Mouse (Mus musculus) limb, embryonic 14.5 days (tissue): Measurements from ENCODE around the gene Vmn1r219. TPM values are rescaled to one million over a fixed set of nuclear protein-coding genes. Genes with fewer than 3 reads are reported as not detected.
"Not testable (repeated sequence)": the region's sequence is repeated elsewhere in the genome, so short reads cannot be mapped to it uniquely, and the experiment has no call there.

Source experiments
- ATAC-seq: fragments of 200-750 bp; cut with Nextera tagmentation; 2 replicates; pipeline ENCODE4 v1.8.0; 2017; ENCODE audit warnings: low read depth, moderate number of reproducible peaks, moderate TSS enrichment; ENCODE audit not compliant: low FRiP score
- DNase-seq: peaks from one replicate; pipeline ENCODE4 v3.0.0-alpha.2; 2015; ENCODE audit warnings: low spot score
- H3K27ac ChIP-seq: fragments of 300-500 bp; sonication (generic); replicated peaks from 2 replicates; pipeline ENCODE4 v1.5.1; 2014; ENCODE audit warnings: low read depth, mild to moderate bottlenecking, low read length, moderate library complexity, mixed read lengths
- H3K27me3 ChIP-seq: fragments of 300-500 bp; sonication (generic); 2 replicates; pipeline ENCODE4 v1.6.1; 2014; ENCODE audit warnings: low read length, mixed read lengths; ENCODE audit not compliant: control insufficient read depth, insufficient read depth
- H3K36me3 ChIP-seq: fragments of 300-500 bp; sonication (generic); 2 replicates; pipeline ENCODE4 v1.6.1; 2014; ENCODE audit warnings: mild to moderate bottlenecking, low read length, moderate library complexity, mixed read lengths; ENCODE audit not compliant: control insufficient read depth, insufficient read depth
- H3K4me1 ChIP-seq: fragments of 300-500 bp; sonication (generic); 2 replicates; pipeline ENCODE4 v1.6.1; 2014; ENCODE audit warnings: antibody characterized with exemption, low read length, mixed read lengths; ENCODE audit not compliant: control insufficient read depth, insufficient read depth
- H3K4me2 ChIP-seq: fragments of 300-500 bp; sonication (generic); replicated peaks from 2 replicates; pipeline ENCODE4 v1.6.1; 2014; ENCODE audit warnings: low read depth, mild to moderate bottlenecking, low read length, moderate library complexity; ENCODE audit not compliant: severe bottlenecking
- H3K4me3 ChIP-seq: fragments of 300-500 bp; sonication (generic); replicated peaks from 2 replicates; pipeline ENCODE4 v1.5.1; 2014; ENCODE audit warnings: low read length
- H3K9ac ChIP-seq: fragments of 300-500 bp; sonication (generic); 2 replicates; pipeline ENCODE4 v1.6.1; 2014; ENCODE audit warnings: mild to moderate bottlenecking, low read depth, low read length, moderate library complexity; ENCODE audit not compliant: severe bottlenecking
- H3K9me3 ChIP-seq: fragments of 300-500 bp; sonication (generic); 2 replicates; pipeline ENCODE4 v1.6.1; 2016; ENCODE audit warnings: low read length; ENCODE audit not compliant: control insufficient read depth
- POLR2A ChIP-seq: fragments of 200-500 bp; IDR thresholded peaks from 2 replicates; pipeline ENCODE4 v1.8.0; 2012; ENCODE audit warnings: inconsistent platforms, mild to moderate bottlenecking, moderate library complexity, borderline replicate concordance; ENCODE audit not compliant: insufficient read depth, insufficient read length; ENCODE audit errors: extremely low read depth
- WGBS: fragments of 180-500 bp; shearing (Covaris S2); extraction: QIAGEN DNeasy Blood & Tissue Kit; methylation state at CpG from one replicate; pipeline ENCODE4 v1.1.7; 2014; 5-methylcytosine and 5-hydroxymethylcytosine counted together
- polyA plus RNA-seq, 2 experiments: library from polyadenylated mRNA; depleted of rRNA in 1 of 2; stranded (reverse) in 1 of 2; unstranded in 1 of 2; fragments of >200 nt; fragmentation: Nextera tagmentation in 1 of 2; extraction: Ambion mirVana in 1 of 2; gene quantifications; 2 replicates each; pipeline versions ENCODE4 v1.2.1 to v1.2.3; 2012 to 2014

Gene Vmn1r219
- polyA plus RNA-seq, 2 experiments: not detected

DNA sequence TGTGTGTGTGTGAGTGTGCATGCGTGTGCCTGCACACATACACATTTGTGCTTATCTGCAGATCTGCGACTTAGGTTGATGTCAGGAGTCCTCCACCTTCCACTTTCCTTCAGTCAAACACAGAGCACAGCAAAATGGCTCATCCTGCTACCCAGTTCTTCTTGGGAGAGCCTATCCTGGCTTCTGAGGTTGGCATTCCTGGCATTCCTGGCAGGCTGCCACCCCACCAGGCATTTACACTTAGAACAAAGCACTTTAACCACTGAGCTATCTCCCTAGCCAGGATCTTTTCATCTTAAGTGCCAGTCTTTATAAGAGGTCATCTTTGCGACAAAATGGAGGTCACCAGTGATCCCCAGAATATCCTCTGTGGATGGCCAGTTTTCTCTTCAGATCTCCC, 1.3 kb upstream of the Vmn1r219 start:
- H3K4me1 ChIP-seq: peaks cover 2% of the 10 kb centered on the region; the same call in 1 of the 2 replicates
- DNase-seq (no peak), ATAC-seq (no peak)
- no peak overlapping the region for H3K9ac ChIP-seq
- TF ChIP-seq POLR2A: no peak
- 87% methylated on average over 3 of the region's 3 CpGs for WGBS
- no peak overlapping the region for H3K4me2 ChIP-seq
- H3K4me3 ChIP-seq: no peak overlapping the region
- no peaks in the 10 kb centered on the region for H3K27me3 ChIP-seq
- no peaks in the 10 kb centered on the region for H3K9me3 ChIP-seq
- no peak overlapping the region for H3K27ac ChIP-seq
- H3K36me3 ChIP-seq: no peaks in the 10 kb centered on the region

GRCm38 (mm10) chr13:23166471-23166870, 7.4 kb downstream of the Vmn1r219 start:
- not testable (repeated sequence) for H3K9ac ChIP-seq, H3K9me3 ChIP-seq, H3K27me3 ChIP-seq, ATAC-seq, H3K4me3 ChIP-seq, H3K27ac ChIP-seq, H3K4me1 ChIP-seq, DNase-seq, H3K36me3 ChIP-seq, H3K4me2 ChIP-seq
- 87% methylated on average over 4 of the region's 4 CpGs for WGBS

DNA sequence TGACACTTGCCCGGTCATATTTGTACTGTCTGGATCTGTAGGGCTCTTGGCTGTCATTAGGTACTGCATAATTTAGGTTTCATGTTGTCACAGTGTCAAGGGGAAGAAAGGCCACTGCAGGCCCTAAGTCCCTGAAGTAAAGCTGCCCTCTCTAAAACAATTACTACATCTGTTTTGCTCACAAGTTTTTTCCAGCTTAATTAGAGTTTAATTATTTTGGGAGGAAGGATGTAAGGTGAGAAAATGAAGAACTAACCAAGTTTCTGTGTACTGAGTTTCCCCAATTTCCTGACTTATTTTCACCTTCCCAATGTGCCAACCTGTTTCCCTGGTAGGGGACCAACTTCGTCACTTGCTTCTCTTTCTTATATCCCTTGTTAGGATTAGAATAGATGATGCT, 28.8 kb downstream of the Vmn1r219 start, which contains the start of gene Vmn1r220:
Gene Vmn1r220 (minus strand): TSS at position 101 of the 400 bp plus-strand sequence.
- TF ChIP-seq POLR2A: no peak
- Histone ChIP-seq H3K36me3 (no peaks in the 10 kb centered on the region), H3K9ac (no peak within 1 kb of the TSS), H3K9me3 (no peaks in the 10 kb centered on the region), H3K4me3 (no peak within 1 kb of the TSS), H3K27ac (no peak within 1 kb of the TSS), H3K27me3 (no peaks in the 10 kb centered on the region), H3K4me2 (no peak within 1 kb of the TSS), H3K4me1 (no peaks in the 10 kb centered on the region)
- WGBS: 77% methylated on average over 2 of the region's 2 CpGs
- DNase-seq (no peak), ATAC-seq (no peak)

GRCm38 (mm10) chr13:23203885-23204284, 44.8 kb downstream of the Vmn1r219 start:
- H3K4me3 ChIP-seq, H3K4me2 ChIP-seq, H3K27ac ChIP-seq, H3K36me3 ChIP-seq, H3K4me1 ChIP-seq, DNase-seq, ATAC-seq, H3K9ac ChIP-seq, H3K9me3 ChIP-seq, H3K27me3 ChIP-seq: not testable (repeated sequence)
- 57% methylated on average over 1 of the region's 1 CpGs for WGBS

DNA sequence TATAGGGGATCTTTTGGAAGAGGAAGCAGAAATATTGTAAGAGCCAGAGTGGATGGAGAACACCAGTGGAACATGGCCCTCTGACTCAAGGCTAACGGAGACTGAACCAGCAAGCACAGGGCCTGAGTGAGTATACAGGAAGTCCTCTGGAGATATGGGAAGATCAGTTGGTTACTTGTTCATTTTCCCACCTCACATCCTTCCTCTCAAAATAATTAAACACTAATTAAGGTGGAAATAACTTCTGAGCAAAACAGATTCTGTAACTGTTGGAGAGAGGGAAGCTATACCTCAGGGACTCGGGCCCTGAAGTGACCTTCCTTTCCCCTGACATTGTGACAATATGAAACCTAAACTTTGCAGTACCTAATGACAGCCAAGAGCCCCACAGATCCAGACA, 54.7 kb downstream of the Vmn1r219 start, which contains the start of gene Vmn1r221:
Gene Vmn1r221 (plus strand): TSS at position 301 of the 400 bp plus-strand sequence.
- not testable (repeated sequence) for H3K27me3 ChIP-seq, ATAC-seq, H3K4me2 ChIP-seq, H3K9ac ChIP-seq, H3K9me3 ChIP-seq, H3K4me1 ChIP-seq, H3K4me3 ChIP-seq, H3K36me3 ChIP-seq, DNase-seq, H3K27ac ChIP-seq
- WGBS: 74% methylated on average over 2 of the region's 2 CpGs

Other genes starting within 250 kb of the Vmn1r219 start
- not detected in 2 replicates for gene Vmn1r213, start 151.7 kb upstream of the Vmn1r219 start, polyA plus RNA-seq (2012; rRNA removed)
- not detected in 2 replicates for gene Vmn1r213, start 151.7 kb upstream of the Vmn1r219 start, polyA plus RNA-seq (2014; fragmentation: Nextera tagmentation; extraction: Ambion mirVana)
- gene Vmn1r214, start 128.9 kb upstream of the Vmn1r219 start, polyA plus RNA-seq (2012; rRNA removed): not detected in 2 replicates
- not detected in 2 replicates for gene Vmn1r214, start 128.9 kb upstream of the Vmn1r219 start, polyA plus RNA-seq (2014; fragmentation: Nextera tagmentation; extraction: Ambion mirVana)
- gene Vmn1r215, start 91.3 kb upstream of the Vmn1r219 start, polyA plus RNA-seq (2012; rRNA removed): not detected in 2 replicates
- not detected in 2 replicates for gene Vmn1r215, start 91.3 kb upstream of the Vmn1r219 start, polyA plus RNA-seq (2014; fragmentation: Nextera tagmentation; extraction: Ambion mirVana)
- not detected in 2 replicates for gene Vmn1r217, start 41.1 kb upstream of the Vmn1r219 start, polyA plus RNA-seq (2012; rRNA removed)
- not detected in 2 replicates for gene Vmn1r217, start 41.1 kb upstream of the Vmn1r219 start, polyA plus RNA-seq (2014; fragmentation: Nextera tagmentation; extraction: Ambion mirVana)
- not detected in 2 replicates for gene Vmn1r218, start 26.2 kb upstream of the Vmn1r219 start, polyA plus RNA-seq (2012; rRNA removed)
- not detected in 2 replicates for gene Vmn1r218, start 26.2 kb upstream of the Vmn1r219 start, polyA plus RNA-seq (2014; fragmentation: Nextera tagmentation; extraction: Ambion mirVana)
- not detected in 2 replicates for gene Vmn1r220, start 28.7 kb downstream of the Vmn1r219 start, polyA plus RNA-seq (2012; rRNA removed)
- 0.22 TPM in 1 of 2 replicates, not detected in the other for gene Vmn1r220, start 28.7 kb downstream of the Vmn1r219 start, polyA plus RNA-seq (2014; fragmentation: Nextera tagmentation; extraction: Ambion mirVana)
- gene Vmn1r221, start 54.8 kb downstream of the Vmn1r219 start, polyA plus RNA-seq (2012; rRNA removed): not detected in 2 replicates
- not detected in 2 replicates for gene Vmn1r221, start 54.8 kb downstream of the Vmn1r219 start, polyA plus RNA-seq (2014; fragmentation: Nextera tagmentation; extraction: Ambion mirVana)
- not detected in 2 replicates for gene Vmn1r222, start 76.6 kb downstream of the Vmn1r219 start, polyA plus RNA-seq (2012; rRNA removed)
- not detected in 2 replicates for gene Vmn1r222, start 76.6 kb downstream of the Vmn1r219 start, polyA plus RNA-seq (2014; fragmentation: Nextera tagmentation; extraction: Ambion mirVana)
- not detected in 2 replicates for gene Vmn1r223, start 87.8 kb downstream of the Vmn1r219 start, polyA plus RNA-seq (2012; rRNA removed)
- not detected in 2 replicates for gene Vmn1r223, start 87.8 kb downstream of the Vmn1r219 start, polyA plus RNA-seq (2014; fragmentation: Nextera tagmentation; extraction: Ambion mirVana)
- gene Zfp322a, start 209.9 kb downstream of the Vmn1r219 start, polyA plus RNA-seq (2012; rRNA removed): 15.1 and 20.2 TPM in 2 replicates
- gene Zfp322a, start 209.9 kb downstream of the Vmn1r219 start, polyA plus RNA-seq (2014; fragmentation: Nextera tagmentation; extraction: Ambion mirVana): 42.9 and 50.7 TPM in 2 replicates